Mouse (Mus musculus): ENCODE measurements at regions not wholly inside any gene's neighbourhood (a gene's known extent, or its start where the extent isn't known, plus 50 kb on each side); places are given as distances from the start of the nearest gene placed in this dataset.

DNA sequence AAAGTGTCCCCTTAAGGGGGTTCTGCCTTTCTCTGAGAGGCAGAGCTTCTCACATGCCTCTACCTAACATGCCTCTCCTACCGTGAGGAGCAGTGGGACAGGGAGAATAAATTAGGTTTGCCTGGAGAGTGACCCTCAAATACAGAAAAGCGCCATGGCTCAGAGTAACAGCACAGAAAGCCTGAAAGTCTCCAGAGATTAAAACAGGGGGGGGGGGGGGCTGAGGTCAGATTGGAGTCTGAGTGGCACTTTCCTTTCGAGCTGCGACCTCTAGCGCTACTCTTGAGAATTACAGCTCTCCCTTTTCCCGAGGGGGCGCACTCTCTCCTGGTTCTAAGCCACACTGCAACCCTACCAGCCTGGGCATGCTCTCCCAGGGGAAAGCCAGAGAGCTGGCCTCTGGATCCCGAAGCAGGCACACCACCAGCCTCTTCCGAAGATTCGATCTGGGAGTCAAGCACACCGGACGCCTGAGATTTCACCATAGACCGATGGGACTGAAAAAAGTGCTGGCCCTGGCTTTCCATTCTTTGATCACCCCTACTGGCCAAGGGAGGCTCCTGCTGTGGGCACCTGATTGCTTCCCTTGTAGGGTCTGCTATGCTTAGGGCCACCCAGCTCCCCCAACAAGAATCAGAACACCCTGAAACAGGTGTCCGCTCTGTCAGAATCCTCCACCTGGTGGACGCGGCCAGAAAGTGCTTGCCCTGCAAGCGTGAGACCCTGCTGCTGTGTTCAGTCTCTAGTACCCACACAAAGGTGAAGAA lies 57.5 kb upstream of the Cdkn3 start:
- TF ChIP-seq MAFK (IDR thresholded peaks at IDR 0.05; ENCODE audit: borderline replicate concordance, low read depth, low read length) (no peak), GATA1 (IDR thresholded peaks at IDR 0.05; ENCODE audit: low read depth, low read length) (no peak), SIN3A (IDR thresholded peaks at IDR 0.05; ENCODE audit: low read length) (no peak), NELFE (IDR thresholded peaks at IDR 0.05; ENCODE audit: low read depth, low read length) (no peak), TAL1 (IDR thresholded peaks at IDR 0.05; ENCODE audit: low read length) (no peak), CTCF (IDR thresholded peaks at IDR 0.05 in 2 of 3, conservative IDR thresholded peaks at IDR 0.05 in 1 of 3; ENCODE audit: control insufficient read depth in 1 of 3, insufficient read depth in 1 of 3, low read depth in 2 of 3, low read length in 3 of 3, poor library complexity in 1 of 3, severe bottlenecking in 1 of 3) (peak; percentile 52 to 83 (median 79); a peak in 5 of 6 replicates), EP300 (IDR thresholded peaks at IDR 0.05; ENCODE audit: low read depth in 1 of 2, low read length in 2 of 2) (no peak), POLR2A (IDR thresholded peaks at IDR 0.05; ENCODE audit: control insufficient read depth in 1 of 2, insufficient read depth in 1 of 2, low read depth in 1 of 2, low read length in 2 of 2, poor library complexity in 1 of 2) (no peak), MAZ (IDR thresholded peaks at IDR 0.05; ENCODE audit: low read depth, low read length) (peak; percentile 50; the same call in 1 of the 2 replicates), ZC3H11A (IDR thresholded peaks at IDR 0.05; ENCODE audit: low read depth, low read length) (no peak), CHD1 (IDR thresholded peaks at IDR 0.05; ENCODE audit: low read depth, low read length) (no peak)
